Mouse (Mus musculus) hindbrain, embryonic 11.5 days (tissue): ENCODE measurements around the gene Hspa5. TPM values are rescaled to one million over a fixed set of nuclear protein-coding genes. Genes with fewer than 3 reads are reported as not detected.

Experiments used
- ATAC-seq: fragments of 200-750 bp; cut with Nextera tagmentation; 2 replicates; pipeline ENCODE4 v1.8.0; 2017; ENCODE audit warnings: mild to moderate bottlenecking, moderate TSS enrichment, moderate library complexity; ENCODE audit not compliant: low FRiP score
- DNase-seq: peaks from one replicate; pipeline ENCODE4 v3.0.0-alpha.2; 2015; ENCODE audit warnings: low spot score
- H3K27ac ChIP-seq: fragments of 300-500 bp; sonication (generic); 2 replicates; pipeline ENCODE4 v1.5.1; 2014; ENCODE audit warnings: mild to moderate bottlenecking, low read depth, low read length
- H3K27me3 ChIP-seq: fragments of 300-500 bp; sonication (generic); 2 replicates; pipeline ENCODE4 v1.6.1; 2014; ENCODE audit warnings: mild to moderate bottlenecking, low read length, moderate library complexity, mixed read lengths; ENCODE audit not compliant: control insufficient read depth, insufficient read depth
- H3K36me3 ChIP-seq: fragments of 300-500 bp; sonication (generic); 2 replicates; pipeline ENCODE4 v1.6.1; 2014; ENCODE audit warnings: mild to moderate bottlenecking, low read length, moderate library complexity, mixed read lengths; ENCODE audit not compliant: control insufficient read depth, insufficient read depth
- H3K4me1 ChIP-seq: fragments of 300-500 bp; sonication (generic); replicated peaks from 2 replicates; pipeline ENCODE4 v1.6.1; 2014; ENCODE audit warnings: low read length, mixed read lengths; ENCODE audit not compliant: control insufficient read depth, insufficient read depth
- H3K4me2 ChIP-seq: fragments of 300-500 bp; sonication (generic); replicated peaks from 2 replicates; pipeline ENCODE4 v1.6.1; 2014; ENCODE audit warnings: mild to moderate bottlenecking, low read depth, low read length
- H3K4me3 ChIP-seq: fragments of 300-500 bp; sonication (generic); 2 replicates; pipeline ENCODE4 v1.5.1; 2014; ENCODE audit warnings: low read depth, low read length
- H3K9ac ChIP-seq: fragments of 300-500 bp; sonication (generic); 2 replicates; pipeline ENCODE4 v1.6.1; 2014; ENCODE audit warnings: low read depth, low read length
- H3K9me3 ChIP-seq: fragments of 300-500 bp; sonication (generic); 2 replicates; pipeline ENCODE4 v1.6.1; 2016; ENCODE audit warnings: low read length; ENCODE audit not compliant: control insufficient read depth
- WGBS: fragments of 180-500 bp; shearing (Covaris S2); extraction: QIAGEN DNeasy Blood & Tissue Kit; methylation state at CpG from one replicate; pipeline ENCODE4 v1.1.7; 2014; 5-methylcytosine and 5-hydroxymethylcytosine counted together
- polyA plus RNA-seq: library from polyadenylated mRNA; unstranded; fragments of >200 nt; fragmentation: Nextera tagmentation; extraction: Ambion mirVana; gene quantifications from 2 replicates; pipeline ENCODE4 v1.2.1, GENCODE M21; 2014

Gene Hspa5
- polyA plus RNA-seq, result 838 and 881 TPM in 2 replicates

- Histone ChIP-seq H3K9me3 (no peaks in the 10 kb centered on the region), H3K4me1 (peaks cover 23% of the 10 kb centered on the region), H3K9ac (peak within 1 kb of the TSS; percentile 97), H3K4me3 (peak within 1 kb of the TSS; percentile 95), H3K36me3 (peaks cover 21% of the 10 kb centered on the region), H3K27ac (peak within 1 kb of the TSS; percentile 94), H3K4me2 (peak within 1 kb of the TSS; percentile 67), H3K27me3 (no peaks in the 10 kb centered on the region)
- ATAC-seq (peak; percentile 99), DNase-seq (peak; percentile 98)
- under 1% methylated on average over 60 of the region's 60 CpGs for WGBS
Measured at GRCm38 (mm10) chr2:34771368-34772226, at the start of gene Hspa5. Gene Hspa5 (plus strand): TSS chr2:34771970.

GRCm38 (mm10) chr2:34725269-34725668 lies 46.5 kb upstream of the Hspa5 start:
- 97% methylated on average over 5 of the region's 5 CpGs for WGBS
- no peak for ATAC-seq
- Histone ChIP-seq H3K27ac (no peak overlapping the region), H3K9me3 (no peaks in the 10 kb centered on the region), H3K9ac (no peak overlapping the region), H3K27me3 (no peaks in the 10 kb centered on the region), H3K4me3 (no peak overlapping the region), H3K36me3 (0 out of 2 replicates have a peak, but pooled peaks cover 2% of the 10 kb centered on the region), H3K4me2 (no peak overlapping the region), H3K4me1 (no peaks in the 10 kb centered on the region)
- no peak for DNase-seq

- Histone ChIP-seq H3K9ac (no peak overlapping the region), H3K4me2 (no peak overlapping the region), H3K4me1 (no peaks in the 10 kb centered on the region), H3K27me3 (no peaks in the 10 kb centered on the region), H3K36me3 (0 out of 2 replicates have a peak, but pooled peaks cover 2% of the 10 kb centered on the region), H3K9me3 (no peaks in the 10 kb centered on the region), H3K27ac (no peak overlapping the region), H3K4me3 (no peak overlapping the region)
- ATAC-seq (no peak), DNase-seq (no peak)
- 96% methylated on average over 8 of the region's 8 CpGs for WGBS
Measured at GRCm38 (mm10) chr2:34727045-34727728, 44.6 kb upstream of the Hspa5 start.

GRCm38 (mm10) chr2:34736626-34737025 lies 35.1 kb upstream of the Hspa5 start:
- DNase-seq (no peak), ATAC-seq (no peak)
- Histone ChIP-seq H3K4me2 (no peak overlapping the region), H3K9me3 (no peaks in the 10 kb centered on the region), H3K27me3 (no peaks in the 10 kb centered on the region), H3K27ac (no peak overlapping the region), H3K4me1 (no peaks in the 10 kb centered on the region), H3K4me3 (no peak overlapping the region), H3K9ac (no peak overlapping the region), H3K36me3 (no peaks in the 10 kb centered on the region)
- 98% methylated on average over 1 of the region's 1 CpGs for WGBS

GRCm38 (mm10) chr2:34737911-34738310 lies 33.9 kb upstream of the Hspa5 start:
- no peak for ATAC-seq
- no peak overlapping the region for H3K9ac ChIP-seq
- no peak overlapping the region for H3K4me2 ChIP-seq
- WGBS, result 67% methylated on average over 1 of the region's 1 CpGs
- H3K27ac ChIP-seq, result no peak overlapping the region
- H3K4me1 ChIP-seq, result no peaks in the 10 kb centered on the region
- no peaks in the 10 kb centered on the region for H3K27me3 ChIP-seq
- H3K9me3 ChIP-seq, result no peaks in the 10 kb centered on the region
- no peak for DNase-seq
- no peak overlapping the region for H3K4me3 ChIP-seq
- H3K36me3 ChIP-seq, result no peaks in the 10 kb centered on the region

GRCm38 (mm10) chr2:34739684-34740391 lies 31.9 kb upstream of the Hspa5 start:
- Histone ChIP-seq H3K36me3 (no peaks in the 10 kb centered on the region), H3K9ac (no peak overlapping the region), H3K27ac (no peak overlapping the region), H3K4me1 (no peaks in the 10 kb centered on the region), H3K27me3 (no peaks in the 10 kb centered on the region), H3K9me3 (no peaks in the 10 kb centered on the region), H3K4me2 (no peak overlapping the region), H3K4me3 (no peak overlapping the region)
- ATAC-seq, result no peak
- 79% methylated on average over 1 of the region's 1 CpGs for WGBS
- no peak for DNase-seq

- 95% methylated on average over 12 of the region's 12 CpGs for WGBS
- ATAC-seq (no peak), DNase-seq (no peak)
- Histone ChIP-seq H3K36me3 (no peaks in the 10 kb centered on the region), H3K27me3 (no peaks in the 10 kb centered on the region), H3K4me1 (no peaks in the 10 kb centered on the region), H3K9me3 (no peaks in the 10 kb centered on the region), H3K4me3 (no peak overlapping the region), H3K9ac (no peak overlapping the region), H3K4me2 (no peak overlapping the region), H3K27ac (no peak overlapping the region)
Measured at GRCm38 (mm10) chr2:34741390-34742159, 30.2 kb upstream of the Hspa5 start.

GRCm38 (mm10) chr2:34742675-34743074 lies 29.1 kb upstream of the Hspa5 start:
- no peak overlapping the region for H3K4me2 ChIP-seq
- WGBS, result 98% methylated on average over 8 of the region's 8 CpGs
- no peaks in the 10 kb centered on the region for H3K9me3 ChIP-seq
- H3K36me3 ChIP-seq, result no peaks in the 10 kb centered on the region
- DNase-seq, result no peak
- ATAC-seq, result no peak
- H3K9ac ChIP-seq, result no peak overlapping the region
- H3K27ac ChIP-seq, result no peak overlapping the region
- no peaks in the 10 kb centered on the region for H3K27me3 ChIP-seq
- no peaks in the 10 kb centered on the region for H3K4me1 ChIP-seq
- H3K4me3 ChIP-seq, result no peak overlapping the region
